Mouse (Mus musculus) Patski (cell line): ENCODE results near the gene Ints1. TPM values are rescaled to one million over a fixed set of nuclear protein-coding genes. Genes with fewer than 3 reads are reported as not detected.

Experiments used
- ATAC-seq: fragments of 100-300 bp; one replicate; pipeline ENCODE4 v1.8.0; 2021
- CTCF ChIA-PET: fragments of 350-600 bp; sonication (Branson Sonifier 250); formaldehyde crosslinking; loops from one replicate; lab custom pipeline; 2022; ENCODE audit warnings: inconsistent platforms; lab: Charles Lee
- POLR2A ChIA-PET: fragments of 350-600 bp; sonication (Branson Sonifier 250); formaldehyde crosslinking; loops from one replicate; lab custom pipeline; 2022; ENCODE audit warnings: antibody characterized with exemption, inconsistent platforms; lab: Charles Lee
- DNase-seq: peaks from one replicate; pipeline ENCODE4 v3.0.0-alpha.2; 2011; ENCODE audit warnings: low read depth, low spot score
- H3K27me3 ChIP-seq: fragments of 371-371 bp; one replicate; pipeline ENCODE4 v1.5.1; 2021
- CTCF ChIP-seq: fragments of 100-300 bp; IDR thresholded peaks from one replicate; pipeline ENCODE4 v1.5.1; 2021
- in situ Hi-C: fragments of 300-500 bp; cut with MboI; formaldehyde crosslinking; loops from 3 replicates; pipeline ENCODE4 v1.11.1; 2018; ENCODE audit warnings: low pct_unique_long_range_greater_than_20kb, mixed read lengths
- polyA plus RNA-seq: library from polyadenylated mRNA; unstranded; gene quantifications from one replicate; pipeline ENCODE4 v1.2.3, GENCODE M21; 2021

Ints1 gene
- polyA plus RNA-seq, 1 experiment from 2014 or later: 63.5 TPM

- in situ Hi-C loops: no loop called here
- ATAC-seq: no peak
- H3K27me3 ChIP-seq: no peaks in the 10 kb centered on the region
Observed at GRCm38 (mm10) chr5:139813963-139814381, 38.5 kb upstream of the Ints1 start.

GRCm38 (mm10) chr5:139813126-139813490 is 37.6 kb upstream of the Ints1 start:
- TF ChIP-seq CTCF: no peak
- DNase-seq (no peak), ATAC-seq (no peak)
- no peaks in the 10 kb centered on the region for H3K27me3 ChIP-seq
- ChIA-PET CTCF (interaction anchor here (1.6 kb wide), 1 partner anchor 21 kb away, joined by 5 read pairs; no protein-coding TSS in a partner anchor), POLR2A (interaction anchor here (1.0 kb wide), 1 partner anchor 14 kb away, joined by 4 read pairs; the partner anchor contains the start of gene Psmg3)
- in situ Hi-C loops: no loop called here

More at GRCm38 (mm10) chr5:139813963-139814381, 38.5 kb upstream of the Ints1 start:
- POLR2A ChIA-PET: no interaction called here
- CTCF ChIA-PET: interaction anchor here (1.6 kb wide), 1 partner anchor 22 kb away, joined by 5 read pairs; no protein-coding TSS in a partner anchor
- TF ChIP-seq CTCF: no peak
- no peak for DNase-seq

- ATAC-seq (no peak), DNase-seq (no peak)
- TF ChIP-seq CTCF: no peak
- ChIA-PET POLR2A (interaction anchor here (1.0 to 1.2 kb wide), 2 partner anchors 12 to 14 kb away, joined by 3 to 4 read pairs; partner anchors contain the start of gene Psmg3), CTCF (interaction anchor here (1.1 to 1.4 kb wide), 2 partner anchors 13 to 16 kb away, joined by 3 read pairs; no protein-coding TSS in a partner anchor)
- H3K27me3 ChIP-seq: no peaks in the 10 kb centered on the region
- in situ Hi-C loops: no loop called here
Observed at GRCm38 (mm10) chr5:139812398-139813125, 37.1 kb upstream of the Ints1 start.

DNA sequence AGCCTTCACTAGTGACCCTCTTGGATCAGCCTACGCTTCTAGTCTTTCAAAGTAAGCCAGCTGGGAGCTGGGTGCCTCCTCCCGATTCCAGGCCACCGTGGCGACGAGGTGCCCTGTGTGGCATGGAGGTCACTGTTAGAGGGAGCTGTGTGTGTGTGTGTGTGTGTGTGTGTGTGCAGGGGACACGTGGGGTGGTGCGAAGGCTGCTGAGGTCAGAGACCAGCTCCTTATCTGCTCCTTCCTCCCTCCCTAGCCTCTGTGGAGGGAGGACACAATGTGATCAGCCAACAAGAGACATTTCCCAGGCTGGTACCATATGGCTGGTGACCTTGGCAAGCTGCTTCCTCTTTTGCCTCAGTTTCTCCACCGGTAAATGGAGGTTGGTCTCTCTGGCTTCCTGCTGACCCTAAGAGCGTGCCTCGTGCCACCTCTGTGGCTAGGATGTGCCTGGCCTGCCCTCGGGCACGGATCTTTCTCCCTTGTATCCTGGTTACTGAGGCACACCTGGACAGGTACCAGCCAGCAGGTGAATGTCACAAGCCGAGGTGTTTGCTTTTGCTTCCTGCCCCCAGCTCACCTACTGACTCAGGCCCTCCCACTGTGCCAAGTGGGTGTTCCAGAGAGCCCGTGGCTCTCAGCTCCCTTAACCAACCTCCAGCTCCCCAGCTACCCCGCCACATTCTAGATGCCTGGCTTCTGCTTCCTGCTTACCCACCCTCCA is 36.4 kb upstream of the Ints1 start:
- no peaks in the 10 kb centered on the region for H3K27me3 ChIP-seq
- no peak for TF ChIP-seq CTCF
- ATAC-seq (no peak), DNase-seq (no peak)
- ChIA-PET POLR2A (interaction anchor here (1.0 to 1.2 kb wide), 2 partner anchors 11 to 15 kb away, joined by 3 to 4 read pairs; partner anchors contain the start of gene Psmg3), CTCF (interaction anchor here (1.1 to 1.4 kb wide), 2 partner anchors 12 to 15 kb away, joined by 3 read pairs; no protein-coding TSS in a partner anchor)
- in situ Hi-C loops: no loop called here

- DNase-seq: no peak
- ChIA-PET POLR2A (no interaction called here), CTCF (interaction anchor here (1.0 kb wide), 1 partner anchor 10 kb away, joined by 3 read pairs; no protein-coding TSS in a partner anchor)
Observed at GRCm38 (mm10) chr5:139809397-139809796, 33.9 kb upstream of the Ints1 start.

DNA sequence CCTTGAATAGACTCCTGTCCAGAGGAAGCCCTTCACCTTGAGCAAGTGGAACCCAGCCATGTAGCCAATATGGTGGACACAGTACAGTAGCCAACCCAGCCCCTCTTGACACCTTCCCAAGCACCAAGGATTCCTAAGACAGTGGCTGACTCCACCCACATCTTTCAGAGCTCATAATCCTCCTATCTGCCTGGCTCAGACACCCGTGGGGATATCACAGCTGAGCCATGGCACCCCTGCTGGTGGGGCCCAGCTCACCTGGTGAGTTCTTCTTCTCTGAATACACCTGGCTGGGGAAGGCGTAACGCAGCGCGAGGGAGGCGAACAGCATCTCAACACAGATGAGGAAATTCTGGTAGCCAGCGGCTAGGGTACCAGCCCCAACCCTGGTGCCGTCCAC is 30.4 kb upstream of the Ints1 start:
- DNase-seq (no peak), ATAC-seq (no peak)
- in situ Hi-C loops: no loop called here
- no peaks in the 10 kb centered on the region for H3K27me3 ChIP-seq
- ChIA-PET POLR2A (interaction anchor here (0.8 to 1.2 kb wide), 2 partner anchors 11 to 14 kb away, joined by 3 to 4 read pairs; partner anchors contain the start of gene Tmem184a), CTCF (interaction anchor here (0.7 to 3.0 kb wide), 4 partner anchors 9 to 60 kb away, joined by 3 to 6 read pairs (median 3); no protein-coding TSS in a partner anchor)
- no peak for TF ChIP-seq CTCF

More at GRCm38 (mm10) chr5:139809397-139809796, 33.9 kb upstream of the Ints1 start:
- ATAC-seq: no peak
- in situ Hi-C loops: no loop called here
- no peak for TF ChIP-seq CTCF
- no peaks in the 10 kb centered on the region for H3K27me3 ChIP-seq

- DNase-seq (no peak), ATAC-seq (no peak)
- no peak for TF ChIP-seq CTCF
- H3K27me3 ChIP-seq: no peaks in the 10 kb centered on the region
- POLR2A ChIA-PET: interaction anchor here (1.2 kb wide), 2 partner anchors 13 to 15 kb away, joined by 3 to 4 read pairs; partner anchors contain the start of gene Tmem184a
- CTCF ChIA-PET: interaction anchor here (1.1 to 3.0 kb wide), 2 partner anchors 10 to 13 kb away, joined by 3 to 6 read pairs; no protein-coding TSS in a partner anchor
- in situ Hi-C loops: no loop called here
Observed at GRCm38 (mm10) chr5:139804573-139805111, 29.2 kb upstream of the Ints1 start.

GRCm38 (mm10) chr5:139804107-139804551 is 28.7 kb upstream of the Ints1 start:
- in situ Hi-C loops: no loop called here
- no peaks in the 10 kb centered on the region for H3K27me3 ChIP-seq
- CTCF ChIA-PET: no interaction called here
- DNase-seq: no peak
- TF ChIP-seq CTCF: no peak
- POLR2A ChIA-PET: interaction anchor here (1.2 kb wide), 1 partner anchor 12 kb away, joined by 3 read pairs; no protein-coding TSS in a partner anchor
- no peak for ATAC-seq

- DNase-seq (no peak), ATAC-seq (no peak)
- TF ChIP-seq CTCF: no peak
- H3K27me3 ChIP-seq: no peaks in the 10 kb centered on the region
- ChIA-PET CTCF (interaction anchor here (0.8 kb wide), 1 partner anchor 15 kb away, joined by 4 read pairs; no protein-coding TSS in a partner anchor), POLR2A (interaction anchor here (1.2 kb wide), 1 partner anchor 12 kb away, joined by 3 read pairs; no protein-coding TSS in a partner anchor)
- in situ Hi-C loops: no loop called here
Observed at GRCm38 (mm10) chr5:139803601-139804102, 28.2 kb upstream of the Ints1 start.
